Mouse (Mus musculus): ENCODE data around the gene Syf2.
"Not testable (repeated sequence)": the region's sequence is repeated elsewhere in the genome, so short reads cannot be mapped to it uniquely, and the experiment has no call there.

Syf2 gene

DNA sequence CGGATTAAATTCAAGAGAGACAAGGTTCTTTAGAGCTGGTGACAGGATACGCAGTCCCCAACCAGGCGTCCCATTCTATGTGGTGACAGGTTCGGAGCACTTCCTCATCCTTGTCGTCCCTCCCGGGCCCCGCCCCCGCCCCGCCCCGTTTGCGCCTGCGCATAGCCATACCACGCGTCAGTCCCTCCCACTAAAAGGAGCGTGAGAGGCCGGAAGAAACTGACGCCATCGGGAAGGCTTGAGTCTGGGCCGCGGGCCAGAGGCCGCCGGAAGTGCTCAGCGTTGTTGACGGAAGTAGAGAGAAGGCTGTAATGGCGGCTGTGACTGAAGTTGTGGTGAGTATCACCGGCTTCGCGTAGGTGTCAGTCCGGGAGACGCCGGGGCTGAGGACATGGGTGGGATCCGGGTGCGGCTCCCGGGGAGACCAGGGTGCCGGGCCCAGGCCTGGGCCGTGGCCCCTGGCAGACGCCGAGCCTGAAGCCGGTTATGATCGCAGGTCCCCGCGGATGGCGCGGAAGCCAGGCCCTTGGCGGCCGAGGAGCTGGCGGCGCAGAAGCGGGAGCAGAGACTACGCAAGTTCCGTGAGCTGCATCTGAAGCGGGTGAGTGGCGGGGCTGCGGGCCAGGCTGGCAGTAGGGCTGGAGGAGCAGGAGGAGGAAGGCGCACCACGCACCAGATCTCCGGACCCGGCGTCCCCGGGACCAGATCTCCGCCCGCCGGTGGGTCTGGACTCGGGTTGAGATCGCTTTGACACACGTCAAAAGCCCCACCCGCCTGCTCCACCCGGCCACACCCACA lies at the start of gene Syf2:
TSS of gene Syf2 (plus strand) at position 215 of the 798 bp plus-strand sequence.
- peak; percentile 89 to 90 for DNase-seq (ENCODE audit: low spot score in 2 of 2)

DNA sequence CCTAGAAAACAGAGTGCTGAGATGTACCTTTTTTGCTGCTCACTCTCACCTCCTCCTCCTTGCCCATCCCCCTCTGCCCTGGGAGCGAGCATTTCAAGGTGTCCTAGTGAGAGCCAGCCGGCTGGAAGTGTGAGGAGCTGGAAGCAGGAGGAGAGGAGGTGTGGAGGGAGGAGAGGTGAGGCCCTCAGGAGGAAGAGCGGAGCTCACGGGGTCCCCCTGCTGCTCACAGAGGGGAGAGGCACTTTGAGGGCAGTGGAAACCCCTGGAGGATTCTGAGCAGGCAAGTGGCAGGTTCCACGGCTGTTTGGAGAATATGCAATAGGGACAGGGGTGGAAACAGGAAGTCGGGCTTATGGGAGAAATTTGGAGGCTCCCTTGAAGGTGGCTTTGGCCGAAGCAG lies 47.4 kb upstream of the Syf2 start:
- DNase-seq (ENCODE audit: low spot score in 2 of 2) = no peak

DNA sequence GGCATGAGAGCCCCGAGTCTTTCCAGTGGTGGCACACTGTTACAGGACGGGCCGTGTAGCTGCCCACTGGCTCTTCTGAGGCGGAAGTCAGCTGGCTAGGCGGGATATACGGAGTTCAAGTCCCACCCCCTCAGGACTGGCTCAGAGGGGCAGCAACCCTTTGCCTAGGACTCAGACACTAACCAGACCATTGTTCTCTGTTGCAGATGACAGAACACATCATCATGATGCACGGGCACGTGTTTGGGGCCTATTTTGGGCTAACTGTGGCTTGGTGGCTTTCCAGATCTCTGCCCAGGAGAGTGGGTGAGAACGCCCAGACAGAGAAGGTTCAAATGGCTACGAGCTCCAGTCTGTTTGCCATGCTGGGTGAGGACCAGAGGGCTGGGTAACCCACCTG lies 46.9 kb upstream of the Syf2 start:
- no peak for DNase-seq (ENCODE audit: low spot score in 2 of 2)

DNA sequence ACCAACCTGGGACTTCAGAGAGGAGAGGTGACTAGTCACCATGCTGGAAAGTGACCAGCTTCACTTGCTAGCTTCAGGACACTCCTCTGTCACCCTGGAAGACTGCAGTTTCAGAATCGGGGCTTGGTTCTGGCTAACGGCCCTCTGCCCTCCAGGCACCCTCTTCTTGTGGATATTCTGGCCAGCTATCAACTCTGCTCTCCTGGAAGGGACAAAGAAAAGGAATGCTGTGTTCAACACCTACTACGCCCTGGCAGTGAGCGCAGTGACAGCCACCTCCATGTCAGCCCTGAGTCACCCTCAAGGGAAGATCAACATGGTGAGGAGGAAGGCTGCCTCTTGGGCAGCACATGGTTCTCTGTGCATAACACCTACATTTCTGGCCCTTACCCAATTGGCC lies 46.3 kb upstream of the Syf2 start:
- DNase-seq (ENCODE audit: low spot score in 2 of 2) = no peak

DNA sequence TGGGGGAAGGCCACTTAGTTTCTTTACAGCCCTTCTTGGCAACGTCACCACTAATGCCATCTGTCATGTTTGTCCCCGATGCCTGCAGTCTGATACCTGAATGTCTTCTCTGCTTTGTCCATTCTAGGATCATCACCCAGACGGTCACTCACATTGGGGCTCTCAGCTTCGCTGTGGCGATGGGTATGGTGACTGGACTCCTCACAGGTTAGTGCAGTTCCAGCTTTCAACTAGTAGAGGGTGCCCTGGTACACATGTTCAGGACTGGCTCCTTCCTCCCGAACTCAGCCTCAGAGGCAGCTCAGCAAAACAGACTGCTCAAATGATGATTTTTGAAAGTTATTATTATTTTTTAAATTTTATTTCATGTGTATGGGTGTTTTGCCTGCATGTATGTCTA lies 38.6 kb upstream of the Syf2 start:
- DNase-seq (ENCODE audit: low spot score in 2 of 2) = peak; percentile 44 to 46

DNA sequence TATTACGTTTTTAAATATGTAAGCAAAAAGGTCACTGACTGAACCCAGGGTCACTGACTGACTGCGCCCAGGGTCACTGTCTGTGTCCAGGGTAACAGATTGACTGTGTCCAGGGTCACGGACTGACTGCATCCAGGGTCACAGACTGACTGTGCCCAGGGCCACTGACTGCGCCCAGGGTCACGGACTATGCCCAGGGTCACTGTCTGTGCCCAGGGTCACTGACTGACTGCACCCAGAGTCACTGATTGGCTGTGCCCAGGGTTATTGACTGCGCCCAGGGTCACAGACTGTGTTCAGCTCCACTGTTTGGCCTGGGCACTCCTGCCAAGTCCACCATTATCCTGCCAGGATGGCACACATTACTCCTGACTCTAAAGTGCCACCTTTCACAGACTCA lies 33.4 kb upstream of the Syf2 start:
- no peak for DNase-seq (ENCODE audit: low spot score in 2 of 2)

DNA sequence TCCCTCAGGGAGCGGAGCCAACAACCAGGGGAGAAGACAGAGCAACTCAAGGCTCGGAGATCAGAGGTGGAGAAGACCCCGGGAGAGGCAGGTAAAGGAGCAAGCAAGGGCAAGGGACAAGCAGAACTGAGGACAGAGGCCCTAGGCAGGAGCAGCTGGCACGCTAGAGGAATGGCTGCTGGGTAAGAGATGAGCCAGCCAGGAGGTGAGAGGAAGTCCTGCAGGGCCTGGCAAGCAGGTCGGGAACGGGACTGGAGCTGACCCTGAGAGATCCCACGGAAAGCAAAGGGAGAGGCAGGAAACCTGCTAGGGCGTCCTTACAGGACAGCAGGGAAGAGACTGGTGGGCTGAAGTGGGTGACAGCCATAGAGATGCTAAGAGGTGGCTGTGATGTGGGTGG lies 29.6 kb upstream of the Syf2 start:
- no peak for DNase-seq (ENCODE audit: low spot score in 2 of 2)

DNA sequence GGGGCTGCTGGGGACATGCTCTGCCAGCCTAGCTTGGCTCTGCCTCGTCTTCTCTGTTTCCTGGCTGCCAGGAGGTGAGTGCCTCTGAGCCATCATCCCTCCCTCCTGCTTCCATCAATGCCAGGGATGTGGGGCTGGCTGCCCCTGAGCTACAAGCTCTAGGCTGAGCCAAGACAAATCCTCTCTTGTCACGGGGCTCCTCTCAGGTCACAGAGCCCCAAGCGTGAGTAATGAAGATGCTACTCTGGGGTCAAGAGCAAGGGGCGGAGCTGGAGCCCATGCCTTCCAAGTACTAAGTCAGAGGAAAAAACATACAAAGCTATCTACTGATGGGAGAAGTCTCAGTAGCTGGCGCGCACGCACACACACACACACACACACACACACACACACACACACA lies 27.7 kb upstream of the Syf2 start:
- no peak for DNase-seq (ENCODE audit: low spot score in 2 of 2)

DNA sequence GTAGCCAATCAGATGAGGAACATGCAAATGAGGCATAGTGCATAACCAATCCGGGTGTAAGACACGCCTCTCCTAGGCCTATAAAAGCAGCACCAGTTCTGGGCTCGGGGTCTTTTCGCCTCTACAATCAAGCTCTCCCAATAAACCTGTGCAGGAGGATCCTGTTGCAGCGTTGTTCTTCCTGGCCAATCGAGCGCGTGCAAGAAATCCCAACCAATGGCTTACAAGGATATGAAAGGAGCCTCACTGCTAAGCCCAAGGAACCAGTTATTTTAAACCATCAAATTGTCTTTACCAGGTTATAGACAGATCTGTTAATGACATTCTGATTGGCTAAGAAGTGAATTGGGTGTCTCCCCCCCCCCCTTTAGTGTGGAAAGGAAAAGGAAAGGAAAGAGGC lies 19.3 kb upstream of the Syf2 start:
- not testable (repeated sequence) for DNase-seq (ENCODE audit: low spot score in 2 of 2)

DNA sequence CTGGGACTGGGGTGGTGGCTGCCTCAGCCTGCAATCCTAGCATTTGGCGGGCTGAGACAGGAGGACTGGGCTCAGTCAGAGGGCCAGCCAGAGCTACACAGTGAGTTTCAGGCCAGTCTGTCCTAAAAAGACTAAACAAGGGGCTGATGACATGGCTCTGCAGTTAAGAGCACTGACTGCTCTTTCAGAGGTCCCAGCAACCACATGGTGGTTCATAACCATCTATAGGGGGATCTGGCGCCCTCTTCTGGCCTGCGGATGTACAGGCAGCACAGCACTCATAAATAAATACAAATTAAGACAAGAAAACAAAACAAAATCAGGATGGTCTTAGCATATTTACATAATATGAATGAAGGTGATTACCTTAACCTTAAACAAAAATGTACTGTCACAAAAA lies 17.3 kb upstream of the Syf2 start:
- DNase-seq (ENCODE audit: low spot score in 2 of 2) = peak; percentile 43 to 44

DNA sequence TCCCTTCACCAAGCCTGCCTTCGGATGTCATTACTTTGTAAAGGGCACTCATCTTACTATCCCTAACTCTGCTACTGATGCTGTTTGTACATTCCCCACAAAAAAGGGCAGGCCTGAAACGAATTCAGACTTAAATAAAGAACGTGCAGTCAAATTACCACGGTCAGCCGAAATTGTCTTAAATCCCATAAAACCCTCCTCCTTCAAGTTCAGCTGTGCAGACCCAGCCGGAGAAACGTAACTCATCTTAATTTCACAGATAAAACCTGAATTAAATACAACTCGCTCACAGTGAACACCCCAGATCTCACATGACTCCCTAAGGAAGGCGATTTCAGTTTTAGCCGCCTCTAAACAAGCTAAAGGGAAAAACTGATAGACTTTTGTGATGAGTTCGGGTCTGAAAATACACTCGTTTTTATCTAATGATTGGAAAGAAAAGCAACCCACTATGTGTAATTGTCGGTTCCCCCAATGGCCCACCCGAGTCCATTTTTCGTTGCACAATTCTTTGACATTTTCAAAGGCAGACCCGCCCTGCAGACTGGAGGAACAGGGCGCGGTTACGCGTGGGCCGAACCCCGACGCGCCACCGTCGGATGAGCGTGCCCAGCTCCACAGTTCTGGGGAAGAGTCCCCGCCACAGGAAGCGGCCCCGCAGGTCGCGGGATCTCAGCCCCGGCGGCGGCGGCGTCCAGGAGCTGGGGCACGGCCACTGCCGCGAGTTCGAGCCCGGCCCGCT lies 16.4 kb upstream of the Syf2 start:
- DNase-seq (ENCODE audit: low spot score in 2 of 2) = no peak

DNA sequence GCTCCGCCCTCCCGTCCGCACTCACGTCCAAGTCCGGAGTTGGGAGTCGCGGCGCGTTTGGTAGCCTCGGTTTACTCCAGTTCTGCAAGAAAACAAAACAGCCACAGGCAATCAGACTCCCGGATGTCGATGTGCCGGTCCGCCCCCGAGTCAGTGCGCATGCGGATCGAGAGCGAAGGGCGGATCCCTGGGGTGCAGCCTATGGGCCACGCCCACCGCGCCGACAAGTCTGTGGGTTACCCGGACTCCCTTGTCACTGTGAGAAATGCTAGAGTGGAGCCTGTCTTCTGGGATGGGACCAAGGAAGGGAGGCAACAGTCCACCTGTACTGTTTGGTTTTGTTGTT lies 15.9 kb upstream of the Syf2 start, which contains the start of gene Tmem50a:
TSS of gene Tmem50a (minus strand) at position 161 of the 346 bp plus-strand sequence.
- DNase-seq (ENCODE audit: low spot score in 2 of 2) = peak; percentile 77 to 81

DNA sequence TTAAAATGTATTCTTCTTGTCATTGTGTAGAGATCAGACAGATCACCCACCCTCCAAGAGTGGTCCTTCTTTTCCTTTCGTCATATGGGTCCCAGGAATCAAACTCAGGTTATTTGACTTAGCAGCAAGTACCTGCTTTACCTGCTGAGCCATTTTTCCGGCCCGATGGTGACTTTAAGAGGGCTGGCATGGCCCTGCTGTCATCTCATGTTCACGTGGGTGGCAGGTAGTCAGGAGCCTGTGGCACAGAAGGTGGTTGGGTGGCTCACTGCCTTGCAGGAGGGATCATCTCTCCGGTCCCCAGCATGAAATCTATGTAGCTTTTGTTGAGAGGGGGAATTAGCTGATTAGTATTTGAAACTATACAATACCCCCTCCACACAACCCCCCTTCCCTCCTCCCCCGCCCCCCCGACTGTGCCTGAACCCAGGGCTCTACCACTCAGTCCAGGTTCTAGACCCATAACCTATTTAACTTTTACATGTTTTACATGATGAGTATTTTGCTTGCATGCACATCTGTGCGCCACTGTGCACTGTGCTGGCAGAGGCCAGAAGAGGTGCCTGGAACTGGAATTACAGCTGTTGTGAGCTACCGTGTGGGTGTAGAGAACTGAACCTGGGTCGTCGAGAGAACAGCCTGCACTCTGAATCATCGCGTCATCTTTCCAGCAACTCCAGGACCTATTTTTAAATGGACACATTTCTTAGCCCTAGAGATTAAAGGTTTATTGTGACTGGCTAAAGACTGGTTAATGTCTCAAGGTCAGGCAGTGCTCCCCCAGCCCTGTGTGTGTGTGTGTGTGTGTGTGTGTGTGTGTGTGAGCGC lies 15.3 kb upstream of the Syf2 start:
- no peak for DNase-seq (ENCODE audit: low spot score in 2 of 2)

DNA sequence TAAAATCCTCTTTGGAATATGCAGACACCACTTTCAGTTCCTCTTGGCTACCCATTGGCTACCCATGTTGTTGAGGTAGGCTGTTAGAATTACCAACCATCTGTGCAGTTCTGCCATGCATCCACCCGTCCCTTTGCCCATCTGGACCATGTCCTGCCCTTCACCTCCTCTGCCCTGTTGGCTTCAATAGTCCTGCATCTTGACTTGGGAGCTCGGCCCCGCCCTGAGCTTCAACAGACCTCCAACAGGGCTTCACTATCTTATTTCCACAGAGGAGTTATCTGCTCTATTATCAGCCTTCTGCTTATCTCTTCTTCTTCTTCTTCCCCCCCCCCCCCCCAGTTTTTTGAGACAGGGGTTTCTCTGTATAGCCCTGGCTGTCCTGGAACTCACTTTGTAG lies 13.5 kb upstream of the Syf2 start:
- no peak for DNase-seq (ENCODE audit: low spot score in 2 of 2)

DNA sequence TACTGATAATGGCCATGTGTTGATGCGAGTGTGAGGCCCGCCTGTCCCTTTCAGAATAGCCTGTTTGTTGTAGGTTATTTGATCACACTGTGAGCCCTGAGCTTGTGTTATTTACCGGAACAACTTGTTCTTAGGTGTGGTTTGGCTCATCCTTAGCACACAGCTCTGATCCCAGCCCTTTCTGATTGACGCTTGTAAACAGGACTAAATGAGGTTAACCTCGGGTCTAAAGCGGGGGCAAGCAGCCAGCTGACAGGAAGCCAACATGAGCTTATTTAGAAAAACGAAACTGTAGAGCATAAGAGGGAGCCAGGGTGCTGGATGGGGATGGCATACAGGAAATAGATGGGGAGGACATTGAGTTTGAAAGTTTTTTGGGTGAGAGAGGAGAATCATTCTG lies 12.3 kb upstream of the Syf2 start:
- no peak for DNase-seq (ENCODE audit: low spot score in 2 of 2)

DNA sequence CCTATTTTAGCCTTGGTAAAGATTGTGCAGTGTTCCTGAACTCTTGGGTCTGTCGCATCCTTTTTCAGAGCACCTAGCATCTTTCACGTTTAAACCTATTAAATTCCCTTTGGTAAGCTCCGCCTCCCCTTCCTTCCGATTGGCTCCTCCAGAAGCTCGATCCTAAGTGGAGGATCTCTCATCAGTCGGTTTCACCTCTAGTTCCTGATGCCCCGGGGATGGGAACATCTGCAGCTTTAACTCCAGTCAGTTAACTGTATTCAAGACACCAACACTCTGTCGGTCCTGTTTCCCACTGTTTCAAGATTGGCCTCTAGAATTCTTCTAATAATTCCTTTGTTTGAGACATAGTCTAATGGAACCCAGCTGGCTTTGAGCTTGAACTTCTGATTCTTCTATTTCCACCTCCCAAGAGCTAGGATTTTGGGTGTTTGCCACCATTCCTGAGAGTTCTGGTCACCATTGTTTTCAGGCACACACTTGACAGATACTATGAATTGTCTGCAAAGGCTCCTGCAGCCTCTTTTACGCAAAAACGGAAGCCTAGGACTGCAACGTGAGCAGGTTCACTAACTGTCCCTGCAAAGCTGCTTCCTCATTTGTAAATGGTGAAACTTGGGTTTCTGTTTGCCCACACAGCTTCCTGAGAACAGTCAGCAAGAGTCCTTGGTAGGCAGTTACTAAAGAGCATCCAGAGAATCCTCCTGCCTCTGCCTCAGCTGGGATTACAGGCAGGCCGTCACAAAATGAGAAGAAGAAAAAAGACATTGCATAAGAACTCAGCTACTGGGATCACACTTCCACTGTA lies 10.8 kb upstream of the Syf2 start:
- no peak for DNase-seq (ENCODE audit: low spot score in 2 of 2)

DNA sequence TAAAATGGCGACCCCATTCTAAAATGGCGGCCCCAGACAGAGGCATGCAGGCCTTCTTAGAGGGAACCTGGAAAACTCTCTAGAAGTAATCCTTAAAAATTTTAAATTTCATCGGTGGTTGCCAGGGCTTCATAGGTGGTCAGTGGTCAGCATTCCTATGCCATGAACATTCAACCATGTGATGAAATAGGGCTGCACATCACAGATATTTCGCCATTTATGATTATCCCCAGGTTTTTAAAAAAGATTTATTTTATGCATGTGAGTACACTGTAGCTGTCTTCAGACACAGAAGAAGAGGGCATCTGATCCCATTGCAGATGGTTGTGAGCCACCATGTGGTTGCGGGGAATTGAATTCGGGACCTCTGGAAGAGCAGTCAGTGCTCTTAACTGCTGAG lies 10.1 kb upstream of the Syf2 start:
- DNase-seq (ENCODE audit: low spot score in 2 of 2) = no peak

DNA sequence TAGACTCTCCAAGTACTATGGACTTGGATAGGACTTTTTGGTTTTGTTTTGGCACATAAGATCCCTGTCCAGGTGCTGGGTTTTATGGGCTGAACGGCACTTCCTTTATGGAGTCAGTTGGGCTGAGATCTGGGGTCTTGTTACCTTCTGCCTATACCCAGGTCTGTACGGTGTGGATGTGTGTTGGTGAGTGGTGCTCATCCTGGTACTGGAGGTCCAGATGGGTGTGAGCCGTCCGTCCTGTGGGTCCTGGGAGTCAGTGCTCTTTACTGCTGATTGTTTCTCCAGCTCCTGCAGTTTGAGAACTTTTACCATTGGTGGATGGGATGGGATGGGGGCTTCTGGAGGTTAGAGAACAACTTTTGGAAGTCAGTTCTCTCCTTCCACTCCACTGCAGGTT lies 9.0 kb upstream of the Syf2 start:
- DNase-seq (ENCODE audit: low spot score in 2 of 2) = no peak

DNA sequence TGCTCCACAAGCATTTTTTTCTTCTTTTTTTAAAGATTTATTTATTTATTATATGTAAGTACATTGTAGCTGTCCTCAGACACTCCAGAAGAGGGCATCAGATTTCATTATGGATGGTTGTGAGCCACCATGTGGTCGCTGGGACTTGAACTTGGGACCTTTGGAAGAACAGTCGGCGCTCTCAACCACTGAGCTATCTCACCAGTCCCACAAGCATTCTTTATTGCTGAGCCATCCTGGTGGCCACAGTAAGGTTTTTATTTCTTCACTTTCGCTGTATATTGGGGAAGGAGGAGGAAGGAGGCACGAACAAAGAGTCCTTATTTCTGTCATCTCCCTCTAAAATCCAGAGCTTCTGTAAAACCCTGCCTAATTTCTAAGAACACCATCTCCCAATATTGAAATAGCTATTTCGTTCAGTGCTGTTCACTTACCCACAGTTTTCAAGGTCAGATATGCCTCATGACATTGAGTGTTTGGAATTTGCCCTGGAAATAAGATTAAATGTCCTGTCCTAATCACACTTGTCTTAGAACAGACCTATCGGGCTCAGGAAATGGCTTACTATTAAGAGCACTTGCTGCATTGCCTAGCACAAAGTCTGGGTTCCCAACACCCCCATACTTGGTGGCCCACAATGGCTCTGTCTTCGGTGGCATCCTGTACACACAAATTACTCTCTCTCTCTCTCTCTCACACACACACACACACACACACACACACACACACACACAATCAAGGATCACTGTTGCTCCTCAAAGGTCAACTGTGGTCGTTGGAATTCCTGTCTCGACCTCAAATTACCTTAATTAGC lies 8.4 kb upstream of the Syf2 start:
- no peak for DNase-seq (ENCODE audit: low spot score in 2 of 2)

DNA sequence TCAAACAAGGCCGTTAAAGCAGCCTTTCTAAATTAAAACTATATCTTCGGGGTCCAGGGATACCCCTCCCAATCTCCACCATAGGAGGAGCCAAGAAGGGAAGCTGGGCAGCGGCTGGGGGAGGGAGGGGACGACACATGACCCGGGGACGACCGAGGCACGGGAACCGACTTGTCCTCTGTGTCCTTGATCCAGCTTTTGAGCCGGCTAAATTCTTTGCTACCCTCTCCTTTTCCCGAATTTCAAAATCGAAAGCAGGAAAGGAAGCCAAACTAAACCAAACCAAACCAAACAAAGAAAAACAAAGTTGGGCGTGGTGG lies 7.8 kb upstream of the Syf2 start:
- peak in 1 of 2 experiments; percentile 34 for DNase-seq (ENCODE audit: low spot score in 2 of 2)
